Mouse (Mus musculus): ENCODE data around the gene Mapkapk2. TPM values are rescaled to one million over a fixed set of nuclear protein-coding genes. Genes with fewer than 3 reads are reported as not detected.
A peak's percentile ranks its signal among the peaks of the same experiment; 100 is the strongest.

The Mapkapk2 gene
- polyA plus RNA-seq, 1 experiment from 2014 or later = 93.0 TPM

GRCm38 (mm10) chr1:131134942-131135522 is 37.4 kb upstream of the Mapkapk2 start:
- no peak for ATAC-seq (ENCODE audit: insufficient number of reproducible peaks, low FRiP score)
- H3K4me3 ChIP-seq = peak overlapping the region; percentile 14
- 0 out of 2 replicates have a peak overlapping the region, but pooled peaks have one; percentile 40 for H3K9ac ChIP-seq
- H3K9me3 ChIP-seq (replicated peaks) = no peaks in the 10 kb centered on the region
- H3K36me3 ChIP-seq = peaks cover under 1% of the 10 kb centered on the region; the same call in 1 of the 2 replicates
- no peak overlapping the region for H3K27ac ChIP-seq (ENCODE audit: poor library complexity, severe bottlenecking)
- H3K4me1 ChIP-seq (replicated peaks) = 0 out of 2 replicates have a peak, but pooled peaks cover 12% of the 10 kb centered on the region
- 0 out of 2 replicates have a peak overlapping the region, but pooled peaks have one; percentile 21 for H3K4me2 ChIP-seq
- no peaks in the 10 kb centered on the region for H3K27me3 ChIP-seq (replicated peaks)
- 56% methylated on average over 8 of the region's 8 CpGs for WGBS

- no peak overlapping the region for H3K9ac ChIP-seq
- no peak for ATAC-seq (ENCODE audit: insufficient number of reproducible peaks, low FRiP score)
- no peak overlapping the region for H3K27ac ChIP-seq (ENCODE audit: poor library complexity, severe bottlenecking)
- peaks cover 8% of the 10 kb centered on the region for H3K36me3 ChIP-seq
- H3K4me2 ChIP-seq = peak overlapping the region; percentile 25; the same call in 1 of the 2 replicates
- H3K4me3 ChIP-seq = peak overlapping the region; percentile 5; the same call in 1 of the 2 replicates
- WGBS = 72% methylated on average over 6 of the region's 6 CpGs
- H3K9me3 ChIP-seq (replicated peaks) = no peaks in the 10 kb centered on the region
- H3K27me3 ChIP-seq (replicated peaks) = no peaks in the 10 kb centered on the region
- H3K4me1 ChIP-seq (replicated peaks) = 0 out of 2 replicates have a peak, but pooled peaks cover 10% of the 10 kb centered on the region
These were observed 36.6 kb upstream of the Mapkapk2 start for GRCm38 (mm10) chr1:131134231-131134630.

- no peak overlapping the region for H3K9ac ChIP-seq
- no peak overlapping the region for H3K4me3 ChIP-seq
- 25% methylated on average over 11 of the region's 11 CpGs for WGBS
- H3K27me3 ChIP-seq (replicated peaks) = no peaks in the 10 kb centered on the region
- H3K9me3 ChIP-seq (replicated peaks) = no peaks in the 10 kb centered on the region
- H3K4me1 ChIP-seq (replicated peaks) = peaks cover 13% of the 10 kb centered on the region
- peak; percentile 92 for ATAC-seq (ENCODE audit: insufficient number of reproducible peaks, low FRiP score)
- H3K27ac ChIP-seq (ENCODE audit: poor library complexity, severe bottlenecking) = peak overlapping the region; percentile 41; the same call in 1 of the 2 replicates
- H3K36me3 ChIP-seq = peaks cover 16% of the 10 kb centered on the region
- peak overlapping the region; percentile 22; the same call in 1 of the 2 replicates for H3K4me2 ChIP-seq
These were observed 28.5 kb upstream of the Mapkapk2 start for GRCm38 (mm10) chr1:131125987-131126744.

GRCm38 (mm10) chr1:131123522-131124265 is 26.1 kb upstream of the Mapkapk2 start:
- H3K27ac ChIP-seq (ENCODE audit: poor library complexity, severe bottlenecking) = no peak overlapping the region
- peaks cover 23% of the 10 kb centered on the region for H3K4me1 ChIP-seq (replicated peaks)
- H3K9me3 ChIP-seq (replicated peaks) = no peaks in the 10 kb centered on the region

GRCm38 (mm10) chr1:131121987-131122386 is 24.4 kb upstream of the Mapkapk2 start:
- Histone ChIP-seq H3K4me1 (replicated peaks) (peaks cover 34% of the 10 kb centered on the region), H3K36me3 (no peaks in the 10 kb centered on the region), H3K9me3 (replicated peaks) (no peaks in the 10 kb centered on the region), H3K4me2 (no peak overlapping the region), H3K9ac (no peak overlapping the region), H3K27me3 (replicated peaks) (no peaks in the 10 kb centered on the region), H3K4me3 (no peak overlapping the region), H3K27ac (ENCODE audit: poor library complexity, severe bottlenecking) (no peak overlapping the region)
- no peak for ATAC-seq (ENCODE audit: insufficient number of reproducible peaks, low FRiP score)
- 35% methylated on average over 3 of the region's 3 CpGs for WGBS

More at GRCm38 (mm10) chr1:131123522-131124265, 26.1 kb upstream of the Mapkapk2 start:
- Histone ChIP-seq H3K4me3 (no peak overlapping the region), H3K27me3 (replicated peaks) (no peaks in the 10 kb centered on the region), H3K9ac (no peak overlapping the region), H3K4me2 (no peak overlapping the region), H3K36me3 (peaks cover 3% of the 10 kb centered on the region)
- WGBS = 51% methylated on average over 10 of the region's 10 CpGs
- no peak for ATAC-seq (ENCODE audit: insufficient number of reproducible peaks, low FRiP score)

- 66% methylated on average over 2 of the region's 2 CpGs for WGBS
- no peak overlapping the region for H3K27ac ChIP-seq (ENCODE audit: poor library complexity, severe bottlenecking)
- no peak for ATAC-seq (ENCODE audit: insufficient number of reproducible peaks, low FRiP score)
These were observed 21.4 kb upstream of the Mapkapk2 start for GRCm38 (mm10) chr1:131119026-131119425.

GRCm38 (mm10) chr1:131118530-131118929 is 20.9 kb upstream of the Mapkapk2 start:
- Histone ChIP-seq H3K27ac (ENCODE audit: poor library complexity, severe bottlenecking) (no peak overlapping the region), H3K9me3 (replicated peaks) (no peaks in the 10 kb centered on the region), H3K4me2 (no peak overlapping the region), H3K4me3 (no peak overlapping the region), H3K27me3 (replicated peaks) (no peaks in the 10 kb centered on the region), H3K36me3 (no peaks in the 10 kb centered on the region), H3K9ac (no peak overlapping the region), H3K4me1 (replicated peaks) (peaks cover 50% of the 10 kb centered on the region)
- 48% methylated on average over 10 of the region's 10 CpGs for WGBS
- ATAC-seq (ENCODE audit: insufficient number of reproducible peaks, low FRiP score) = no peak

More at GRCm38 (mm10) chr1:131119026-131119425, 21.4 kb upstream of the Mapkapk2 start:
- H3K27me3 ChIP-seq (replicated peaks) = no peaks in the 10 kb centered on the region
- peaks cover 45% of the 10 kb centered on the region for H3K4me1 ChIP-seq (replicated peaks)
- no peak overlapping the region for H3K4me2 ChIP-seq
- no peaks in the 10 kb centered on the region for H3K36me3 ChIP-seq
- H3K4me3 ChIP-seq = no peak overlapping the region
- no peak overlapping the region for H3K9ac ChIP-seq
- no peaks in the 10 kb centered on the region for H3K9me3 ChIP-seq (replicated peaks)

GRCm38 (mm10) chr1:131116430-131117011 is 18.9 kb upstream of the Mapkapk2 start:
- no peaks in the 10 kb centered on the region for H3K9me3 ChIP-seq (replicated peaks)
- peak overlapping the region; percentile 2; the same call in 1 of the 2 replicates for H3K9ac ChIP-seq
- H3K4me1 ChIP-seq (replicated peaks) = peaks cover 66% of the 10 kb centered on the region
- 26% methylated on average over 13 of the region's 13 CpGs for WGBS
- peak overlapping the region; percentile 95 for H3K27ac ChIP-seq (ENCODE audit: poor library complexity, severe bottlenecking)
- H3K4me3 ChIP-seq = no peak overlapping the region
- peak; percentile 54 for ATAC-seq (ENCODE audit: insufficient number of reproducible peaks, low FRiP score)
- H3K4me2 ChIP-seq = no peak overlapping the region
- H3K36me3 ChIP-seq = no peaks in the 10 kb centered on the region
- H3K27me3 ChIP-seq (replicated peaks) = no peaks in the 10 kb centered on the region

- no peak overlapping the region for H3K9ac ChIP-seq
- no peaks in the 10 kb centered on the region for H3K36me3 ChIP-seq
- H3K9me3 ChIP-seq (replicated peaks) = no peaks in the 10 kb centered on the region
- H3K27me3 ChIP-seq (replicated peaks) = no peaks in the 10 kb centered on the region
- no peak overlapping the region for H3K4me3 ChIP-seq
- H3K4me1 ChIP-seq (replicated peaks) = peaks cover 68% of the 10 kb centered on the region
- no peak for ATAC-seq (ENCODE audit: insufficient number of reproducible peaks, low FRiP score)
- WGBS = 11% methylated on average over 6 of the region's 6 CpGs
- no peak overlapping the region for H3K4me2 ChIP-seq
- peak overlapping the region; percentile 58; the same call in 1 of the 2 replicates for H3K27ac ChIP-seq (ENCODE audit: poor library complexity, severe bottlenecking)
These were observed 18.3 kb upstream of the Mapkapk2 start for GRCm38 (mm10) chr1:131115932-131116331.

GRCm38 (mm10) chr1:131112576-131112975 is 14.9 kb upstream of the Mapkapk2 start:
- Histone ChIP-seq H3K4me2 (peak overlapping the region; percentile 50), H3K27ac (ENCODE audit: poor library complexity, severe bottlenecking) (peak overlapping the region; percentile 57; the same call in 1 of the 2 replicates), H3K27me3 (replicated peaks) (no peaks in the 10 kb centered on the region), H3K9ac (peak overlapping the region; percentile 45; the same call in 1 of the 2 replicates), H3K4me1 (replicated peaks) (peaks cover 70% of the 10 kb centered on the region), H3K9me3 (replicated peaks) (no peaks in the 10 kb centered on the region), H3K4me3 (no peak overlapping the region), H3K36me3 (no peaks in the 10 kb centered on the region)
- no peak for ATAC-seq (ENCODE audit: insufficient number of reproducible peaks, low FRiP score)
- 20% methylated on average over 6 of the region's 6 CpGs for WGBS
